Mouse (Mus musculus) adrenal gland, adult 18-20 months (tissue): ENCODE data around the gene Pabpc4. TPM values are rescaled to one million over a fixed set of nuclear protein-coding genes. Genes with fewer than 3 reads are reported as not detected.

Source experiments
- DNase-seq, 2 experiments: peaks; one replicate each; pipeline ENCODE4 v3.0.0; 2021 to 2022; ENCODE audit warnings: low spot score in 2 of 2
- total RNA-seq, 2 experiments: library from RNA; stranded (reverse); gene quantifications; 1 replicate in 1 of 2; 2 replicates in 1 of 2; pipeline ENCODE4 v1.2.3; 2021

Pabpc4 gene
- total RNA-seq, 2 experiments from 2014 or later, result 93.9 to 99.8 TPM

- no peak for DNase-seq
These were observed 78.1 kb downstream of the Pabpc4 start for GRCm38 (mm10) chr4:123340232-123340631.

GRCm38 (mm10) chr4:123342091-123342641, 80.0 kb downstream of the Pabpc4 start:
- no peak for DNase-seq

DNA sequence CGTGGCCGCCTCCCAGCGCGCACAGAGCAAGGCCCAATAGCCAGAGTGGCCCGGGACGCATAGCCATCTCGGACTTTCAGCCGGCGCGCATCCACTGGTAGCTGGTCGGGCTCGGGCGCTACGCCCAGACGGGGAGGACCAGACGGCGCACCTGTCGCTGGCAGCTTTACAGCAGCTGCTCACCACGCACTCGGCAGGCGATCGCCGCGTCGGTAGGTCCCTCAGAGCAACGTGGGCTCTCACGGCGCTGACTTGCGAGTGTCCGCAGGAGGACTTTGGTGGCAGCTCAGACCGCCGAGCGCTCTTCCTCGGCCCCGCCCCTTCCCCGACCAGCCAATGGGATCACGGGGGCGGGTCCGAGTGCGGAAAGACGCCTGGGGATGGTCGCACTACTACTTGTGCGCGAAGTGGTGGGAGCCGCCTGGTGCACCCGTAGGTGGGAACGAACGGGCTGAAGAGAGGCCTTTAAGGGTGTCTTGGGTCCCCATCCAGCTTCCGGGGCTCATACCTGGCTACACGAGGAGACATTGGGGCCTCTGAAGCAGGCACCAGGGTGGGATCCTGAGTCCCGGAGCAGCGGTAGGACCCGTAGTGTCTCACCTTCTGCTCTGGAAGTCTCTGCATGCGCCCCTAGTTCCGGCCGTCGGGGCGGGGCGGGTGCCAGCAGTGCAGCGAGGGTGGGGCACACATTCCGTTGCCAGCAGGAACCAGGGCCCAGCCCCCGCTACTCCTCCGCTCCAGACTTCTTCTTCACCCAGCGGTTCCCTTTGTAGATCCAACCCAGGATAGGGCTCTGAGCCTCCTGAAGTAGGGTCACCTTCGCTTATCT, 80.7 kb downstream of the Pabpc4 start, which contains the start of gene Bmp8a:
Gene Bmp8a (minus strand): TSS at position 611 of the 829 bp plus-strand sequence.
- peak; percentile 70 to 73 for DNase-seq

- no peak for DNase-seq
These were observed 81.3 kb downstream of the Pabpc4 start for GRCm38 (mm10) chr4:123343471-123343789.

Other genes starting within 250 kb of the Pabpc4 start
- gene Trit1, start 245.8 kb upstream of the Pabpc4 start, total RNA-seq, result 10 to 100 TPM; 18.2 to 19.7 TPM
- under 1 TPM; 0.17 to 0.38 TPM for gene Bmp8b, start 157.2 kb upstream of the Pabpc4 start, total RNA-seq
- gene Oxct2b, start 146.1 kb upstream of the Pabpc4 start, total RNA-seq, result not detected
- gene Ppie, start 122.4 kb upstream of the Pabpc4 start, total RNA-seq, result 10 to 100 TPM; 47.4 to 53.0 TPM
- gene Hpcal4, start 79.1 kb upstream of the Pabpc4 start, total RNA-seq, result 1 to 10 TPM; 3.4 to 3.5 TPM
- 10 to 100 TPM; 46.6 to 52.5 TPM for gene Nt5c1a, start 60.8 kb upstream of the Pabpc4 start, total RNA-seq
- gene Heyl, start 28.8 kb upstream of the Pabpc4 start, total RNA-seq, result 10 to 100 TPM in 1 of 2 experiments, 1 to 10 TPM in 1; 4.7 to 11.3 TPM
- not detected for gene Oxct2a, start 61.3 kb downstream of the Pabpc4 start, total RNA-seq
- gene Bmp8a, start 80.9 kb downstream of the Pabpc4 start, total RNA-seq, result not detected